Mouse (Mus musculus): ENCODE data around the gene Anks1. TPM values are rescaled to one million over a fixed set of nuclear protein-coding genes. Genes with fewer than 3 reads are reported as not detected.

Gene Anks1
- 23.8 and 24.3 TPM in 2 replicates for polyA plus RNA-seq (2012; rRNA removed)

DNA sequence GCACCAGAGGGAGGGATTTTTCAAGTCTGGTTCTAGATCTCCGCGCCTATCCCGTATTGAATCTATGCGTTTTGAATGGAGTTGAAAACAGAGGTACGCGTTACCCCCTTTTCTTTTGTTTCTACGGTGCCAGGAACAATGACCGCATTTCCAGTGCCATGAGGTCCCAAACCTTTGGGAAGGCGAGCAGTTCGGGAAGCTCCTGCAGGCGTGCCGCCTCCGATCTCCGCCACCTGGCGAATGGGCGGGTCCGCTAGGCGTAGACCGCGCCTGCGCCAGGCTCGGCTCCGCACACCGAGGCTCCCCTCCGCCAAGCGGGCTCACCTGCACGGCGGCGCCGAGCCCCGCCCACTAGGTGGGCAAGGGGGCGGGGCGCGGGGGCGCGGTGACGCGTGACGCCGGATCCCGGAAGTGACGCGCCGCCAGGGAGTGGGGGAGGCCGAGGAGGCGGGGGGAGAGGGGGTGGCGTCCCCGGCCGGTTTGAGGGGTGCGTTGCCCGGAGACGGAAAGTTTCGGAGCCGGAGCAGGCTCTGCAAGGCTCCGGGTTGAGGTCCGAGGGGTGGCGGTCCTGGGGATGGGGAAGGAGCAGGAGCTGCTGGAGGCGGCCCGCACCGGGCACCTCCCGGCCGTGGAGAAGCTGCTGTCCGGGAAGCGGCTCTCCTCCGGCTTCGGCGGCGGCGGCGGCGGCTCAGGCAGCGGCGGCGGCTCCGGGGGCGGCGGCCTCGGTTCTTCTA lies at the start of gene Anks1:
TSS of gene Anks1 (plus strand) at position 419 of the 734 bp plus-strand sequence.

DNA sequence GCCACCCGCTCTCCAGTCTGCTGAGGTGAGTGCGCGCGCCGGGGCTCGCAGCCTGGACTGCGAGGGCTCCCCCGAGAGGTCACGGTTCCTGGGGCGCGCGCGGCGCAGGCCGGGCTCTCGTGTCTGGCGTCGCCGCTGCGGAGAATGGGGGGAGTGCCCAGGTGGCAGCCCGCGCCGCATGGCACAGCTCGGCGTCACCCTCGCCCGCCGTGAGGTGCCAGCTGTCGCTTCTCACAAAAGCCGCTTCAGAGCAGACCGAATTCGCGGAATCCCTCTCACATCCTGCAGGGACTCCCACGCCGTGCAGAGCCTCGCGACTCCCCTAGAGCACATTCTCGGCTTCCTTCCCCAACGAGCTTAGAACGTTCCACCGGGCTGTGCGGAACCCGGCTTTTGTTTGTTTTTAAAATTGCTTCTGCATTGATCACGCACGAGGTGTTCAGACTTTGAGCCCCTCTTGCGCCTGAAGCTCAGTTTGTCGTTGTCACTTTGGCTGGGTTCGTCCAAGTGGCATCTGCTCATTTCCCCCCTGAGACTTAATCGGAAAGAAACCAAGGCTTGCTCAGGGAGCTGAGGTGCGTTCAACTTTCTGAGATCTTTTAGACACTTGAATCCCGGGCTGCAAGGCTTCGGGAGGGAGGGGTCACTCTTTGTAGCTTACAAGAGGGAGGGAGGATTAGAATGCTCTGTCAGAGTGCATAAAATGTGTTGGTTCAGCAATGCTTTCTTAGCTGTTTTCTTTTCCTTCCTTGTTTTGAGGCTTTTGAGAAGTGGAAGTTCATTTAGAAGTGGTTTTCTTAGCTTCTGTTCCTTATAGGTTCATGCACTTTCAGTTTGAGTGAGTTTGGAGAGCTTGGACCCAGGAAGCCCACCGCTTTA lies 755 bp downstream of the Anks1 start, which contains the start of gene Taf11:
TSS of gene Taf11 (minus strand) at position 223 of the 879 bp plus-strand sequence.

DNA sequence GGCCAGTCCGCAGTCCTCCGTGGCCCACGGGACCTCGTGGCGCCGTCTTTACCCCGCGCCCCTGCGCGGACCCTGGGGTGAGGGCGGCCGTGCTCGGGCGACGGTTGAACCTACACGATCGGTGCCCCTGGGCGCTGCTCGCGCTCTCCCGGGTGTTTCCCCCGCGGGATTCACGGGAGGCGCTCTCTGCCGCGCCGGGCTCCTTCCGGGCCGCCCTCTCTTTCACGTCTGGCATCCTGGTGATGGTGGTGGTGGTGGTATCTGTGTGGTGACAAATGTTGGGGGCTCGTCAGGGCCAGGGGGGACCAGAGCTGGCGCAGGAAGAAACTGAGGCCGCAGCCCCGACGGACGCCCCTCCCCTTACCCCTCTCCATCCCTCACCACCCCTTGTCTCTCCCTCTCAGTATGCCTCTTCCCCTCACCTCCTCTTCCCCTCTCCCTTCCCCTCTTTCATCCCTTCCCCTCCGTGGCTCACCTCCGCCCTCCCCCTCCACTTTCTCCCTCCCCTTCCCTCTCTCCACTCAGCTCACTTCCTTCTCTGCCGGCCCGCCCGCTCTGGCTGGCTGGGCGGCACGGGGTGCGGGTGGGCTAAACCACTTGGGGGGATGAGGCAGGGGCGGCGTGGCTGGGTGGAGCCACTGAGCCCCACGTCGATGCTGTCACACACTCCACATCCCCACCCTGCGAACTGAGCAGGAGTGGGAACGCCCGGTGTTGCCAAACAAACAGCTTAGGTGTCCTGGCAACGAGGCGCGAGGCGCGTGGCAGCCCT lies 171.1 kb downstream of the Anks1 start, which contains the start of gene Tcp11:
TSS of gene Tcp11 (minus strand) at position 595 of the 772 bp plus-strand sequence.

Other genes starting within 250 kb of the Anks1 start
- gene Spdef, start 180.4 kb upstream of the Anks1 start, polyA plus RNA-seq (2012; rRNA removed): 57.1 and 112 TPM in 2 replicates
- gene D17Wsu92e, start 88.7 kb upstream of the Anks1 start, polyA plus RNA-seq (2012; rRNA removed): 63.1 and 68.3 TPM in 2 replicates
- 65.4 and 93.7 TPM in 2 replicates for gene Snrpc, start 71.2 kb upstream of the Anks1 start, polyA plus RNA-seq (2012; rRNA removed)
- gene Uhrf1bp1, start 52.9 kb upstream of the Anks1 start, polyA plus RNA-seq (2012; rRNA removed): 1.7 and 2.3 TPM in 2 replicates
- gene Taf11, start 538 bp downstream of the Anks1 start, polyA plus RNA-seq (2012; rRNA removed): 2.0 and 2.3 TPM in 2 replicates
- gene Tcp11, start 171.3 kb downstream of the Anks1 start, polyA plus RNA-seq (2012; rRNA removed): 0.68 and 1.00 TPM in 2 replicates
- 0.42 and 1.0 TPM in 2 replicates for gene Scube3, start 232.8 kb downstream of the Anks1 start, polyA plus RNA-seq (2012; rRNA removed)

Measured in stomach, adult 2 months (tissue).